Mouse (Mus musculus): ENCODE results near the gene Cdadc1. TPM values are rescaled to one million over a fixed set of nuclear protein-coding genes. Genes with fewer than 3 reads are reported as not detected.

The Cdadc1 gene
- polyA plus RNA-seq, 1 experiment from 2014 or later = 36.8 TPM

DNA sequence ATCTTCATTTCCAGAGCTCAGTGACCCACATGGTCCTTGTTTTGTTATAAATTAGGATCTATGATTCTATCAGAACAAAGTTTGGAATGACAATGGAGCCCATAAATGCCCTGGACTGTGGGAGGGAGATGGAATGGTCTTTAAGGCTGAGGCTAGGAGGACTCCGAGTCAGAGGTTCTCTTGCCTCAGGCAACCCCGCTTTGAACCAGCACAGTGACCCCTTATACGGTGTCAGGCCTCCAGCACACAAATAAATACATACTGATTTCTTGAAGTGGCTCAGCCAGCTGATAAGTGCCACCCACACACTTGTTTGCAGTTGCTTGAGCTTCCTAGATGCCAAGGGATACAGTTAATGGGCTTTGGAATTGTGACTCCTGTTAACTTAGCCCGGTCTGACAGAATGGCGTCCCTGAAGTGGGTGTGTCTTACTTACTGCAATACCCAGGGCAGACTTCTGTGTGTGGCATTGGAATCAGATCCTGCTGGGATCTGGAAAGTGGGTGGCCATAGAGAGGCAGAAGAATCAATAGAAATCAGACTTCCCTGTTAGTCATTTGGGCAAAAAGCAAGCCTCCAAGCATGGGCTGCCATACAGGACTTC, 35.6 kb upstream of the Cdadc1 start:
- Histone ChIP-seq H3K27me3 (replicated peaks; ENCODE audit: control insufficient read depth, insufficient read depth, low read length) (no peaks in the 10 kb centered on the region), H3K9ac (replicated peaks; ENCODE audit: low read depth, low read length) (no peak overlapping the region), H3K27ac (ENCODE audit: low read length) (no peak overlapping the region), H3K4me2 (ENCODE audit: low read length) (no peak overlapping the region), H3K36me3 (ENCODE audit: control insufficient read depth, insufficient read depth) (no peaks in the 10 kb centered on the region), H3K9me3 (ENCODE audit: control insufficient read depth, low read length) (no peaks in the 10 kb centered on the region), H3K4me1 (replicated peaks; ENCODE audit: control insufficient read depth, insufficient read depth, low read length) (peaks cover 5% of the 10 kb centered on the region; the same call in 1 of the 2 replicates), H3K4me3 (replicated peaks; ENCODE audit: low read length) (no peak overlapping the region)
- no peak for ATAC-seq
- 66% methylated on average over 5 of the region's 5 CpGs for WGBS

DNA sequence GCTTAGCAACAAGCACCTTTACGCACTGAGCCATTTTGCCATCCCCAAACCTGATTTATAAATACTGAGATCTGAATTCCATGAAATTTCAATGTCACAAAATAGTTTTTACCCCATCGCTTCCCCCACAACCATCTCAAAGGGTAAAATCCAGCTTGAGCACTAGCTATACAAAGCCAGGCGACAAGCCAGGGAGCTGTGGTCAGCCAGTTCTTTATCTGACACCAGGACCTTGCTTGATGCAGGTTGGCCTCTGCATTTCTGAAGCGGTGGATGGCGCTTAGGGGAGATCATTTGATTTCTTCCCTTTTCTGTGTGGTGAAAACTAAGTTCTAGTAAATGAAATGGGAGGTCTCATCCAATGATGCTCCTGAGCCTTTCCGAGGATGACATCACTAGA, 34.3 kb upstream of the Cdadc1 start:
- no peak for ATAC-seq
- no peak overlapping the region for H3K27ac ChIP-seq (ENCODE audit: low read length)
- no peak overlapping the region for H3K4me3 ChIP-seq (replicated peaks; ENCODE audit: low read length)
- peaks cover 16% of the 10 kb centered on the region for H3K4me1 ChIP-seq (replicated peaks; ENCODE audit: control insufficient read depth, insufficient read depth, low read length)
- no peaks in the 10 kb centered on the region for H3K27me3 ChIP-seq (replicated peaks; ENCODE audit: control insufficient read depth, insufficient read depth, low read length)
- no peaks in the 10 kb centered on the region for H3K36me3 ChIP-seq (ENCODE audit: control insufficient read depth, insufficient read depth)
- 91% methylated on average over 6 of the region's 6 CpGs for WGBS
- no peak overlapping the region for H3K4me2 ChIP-seq (ENCODE audit: low read length)
- H3K9me3 ChIP-seq (ENCODE audit: control insufficient read depth, low read length) = no peaks in the 10 kb centered on the region
- H3K9ac ChIP-seq (replicated peaks; ENCODE audit: low read depth, low read length) = no peak overlapping the region

DNA sequence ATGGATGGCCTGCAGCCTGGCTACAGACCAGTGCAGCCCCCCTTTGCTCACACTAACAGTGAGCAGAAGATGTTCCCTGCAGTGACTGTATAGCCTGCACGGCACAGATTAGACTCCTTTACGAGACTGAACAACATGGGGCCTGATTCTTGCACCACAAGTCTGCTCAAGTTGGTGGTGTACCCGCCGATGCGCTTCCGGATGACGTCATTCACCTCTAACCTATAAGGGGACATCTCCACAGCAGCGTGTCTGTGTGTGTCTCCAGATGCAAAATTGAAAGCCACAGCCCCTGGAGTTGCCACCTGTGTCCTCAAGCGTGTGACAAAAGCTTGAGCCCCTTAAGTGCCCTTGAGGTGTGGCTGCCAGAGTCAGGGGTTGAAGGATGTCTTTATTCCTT, 32.3 kb upstream of the Cdadc1 start:
- Histone ChIP-seq H3K27me3 (replicated peaks; ENCODE audit: control insufficient read depth, insufficient read depth, low read length) (no peaks in the 10 kb centered on the region), H3K4me2 (ENCODE audit: low read length) (no peak overlapping the region), H3K4me1 (replicated peaks; ENCODE audit: control insufficient read depth, insufficient read depth, low read length) (peaks cover 30% of the 10 kb centered on the region), H3K9ac (replicated peaks; ENCODE audit: low read depth, low read length) (no peak overlapping the region), H3K4me3 (replicated peaks; ENCODE audit: low read length) (no peak overlapping the region), H3K36me3 (ENCODE audit: control insufficient read depth, insufficient read depth) (no peaks in the 10 kb centered on the region), H3K27ac (ENCODE audit: low read length) (no peak overlapping the region), H3K9me3 (ENCODE audit: control insufficient read depth, low read length) (no peaks in the 10 kb centered on the region)
- WGBS = 79% methylated on average over 9 of the region's 9 CpGs
- no peak for ATAC-seq

DNA sequence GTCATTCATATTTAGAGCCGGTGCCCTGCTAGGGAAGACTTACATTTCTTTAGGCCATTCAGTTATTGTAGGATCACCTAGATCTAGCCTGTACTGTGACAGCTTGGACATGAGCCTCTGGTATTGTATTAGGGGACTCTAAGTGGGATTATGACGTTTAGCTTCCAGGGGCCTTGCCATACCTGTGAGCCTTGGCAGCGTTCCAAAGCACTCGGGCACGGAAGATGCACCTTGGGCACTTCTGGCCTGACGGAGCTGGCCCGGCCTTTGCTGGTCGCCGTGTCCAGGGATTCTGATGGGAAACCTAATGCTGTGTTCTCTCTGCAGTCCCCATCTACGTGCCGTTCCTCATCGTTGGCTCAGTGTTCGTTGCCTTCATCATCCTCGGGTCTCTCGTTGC, 31.5 kb upstream of the Cdadc1 start:
- Histone ChIP-seq H3K9ac (replicated peaks; ENCODE audit: low read depth, low read length) (no peak overlapping the region), H3K4me1 (replicated peaks; ENCODE audit: control insufficient read depth, insufficient read depth, low read length) (peaks cover 30% of the 10 kb centered on the region), H3K9me3 (ENCODE audit: control insufficient read depth, low read length) (no peaks in the 10 kb centered on the region), H3K27me3 (replicated peaks; ENCODE audit: control insufficient read depth, insufficient read depth, low read length) (no peaks in the 10 kb centered on the region), H3K36me3 (ENCODE audit: control insufficient read depth, insufficient read depth) (no peaks in the 10 kb centered on the region), H3K27ac (ENCODE audit: low read length) (no peak overlapping the region), H3K4me2 (ENCODE audit: low read length) (peak overlapping the region; percentile 12), H3K4me3 (replicated peaks; ENCODE audit: low read length) (0 out of 2 replicates have a peak overlapping the region, but pooled peaks have one; percentile 3)
- ATAC-seq = no peak
- WGBS = 70% methylated on average over 15 of the region's 15 CpGs

DNA sequence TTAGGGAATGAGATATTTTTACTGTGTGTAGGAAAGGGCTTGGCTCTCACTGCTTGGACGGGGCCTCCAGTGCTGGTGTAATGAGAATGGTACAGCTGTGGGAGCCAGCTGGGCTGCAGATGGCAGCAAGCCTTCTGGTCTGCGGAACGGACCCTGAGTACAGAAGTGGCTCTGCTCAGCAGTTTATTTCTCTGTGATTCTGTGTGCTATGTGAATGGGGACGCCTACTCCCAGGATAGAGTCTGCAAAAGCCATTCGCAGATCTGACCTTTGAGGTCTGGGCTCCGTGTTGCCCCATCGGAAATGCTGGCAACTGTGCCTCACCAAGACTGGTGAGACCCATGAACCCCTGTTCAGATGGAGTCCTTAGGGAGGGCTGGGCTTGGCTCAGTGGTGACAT, 30.1 kb upstream of the Cdadc1 start:
- H3K27ac ChIP-seq (ENCODE audit: low read length) = no peak overlapping the region
- peak; percentile 67 for ATAC-seq
- peak overlapping the region; percentile 61 for H3K4me3 ChIP-seq (replicated peaks; ENCODE audit: low read length)
- peak overlapping the region; percentile 73 for H3K4me2 ChIP-seq (ENCODE audit: low read length)
- H3K27me3 ChIP-seq (replicated peaks; ENCODE audit: control insufficient read depth, insufficient read depth, low read length) = no peaks in the 10 kb centered on the region; the same call in 1 of the 2 replicates
- WGBS = 10% methylated on average over 7 of the region's 7 CpGs
- H3K9ac ChIP-seq (replicated peaks; ENCODE audit: low read depth, low read length) = no peak overlapping the region
- no peaks in the 10 kb centered on the region for H3K9me3 ChIP-seq (ENCODE audit: control insufficient read depth, low read length)
- no peaks in the 10 kb centered on the region for H3K36me3 ChIP-seq (ENCODE audit: control insufficient read depth, insufficient read depth)
- peaks cover 30% of the 10 kb centered on the region for H3K4me1 ChIP-seq (replicated peaks; ENCODE audit: control insufficient read depth, insufficient read depth, low read length)

- Histone ChIP-seq H3K36me3 (ENCODE audit: control insufficient read depth, insufficient read depth) (no peaks in the 10 kb centered on the region), H3K27ac (ENCODE audit: low read length) (peak overlapping the region; percentile 70), H3K27me3 (replicated peaks; ENCODE audit: control insufficient read depth, insufficient read depth, low read length) (no peaks in the 10 kb centered on the region; the same call in 1 of the 2 replicates), H3K4me1 (replicated peaks; ENCODE audit: control insufficient read depth, insufficient read depth, low read length) (peaks cover 30% of the 10 kb centered on the region), H3K9ac (replicated peaks; ENCODE audit: low read depth, low read length) (peak overlapping the region; percentile 22; the same call in 1 of the 2 replicates), H3K9me3 (ENCODE audit: control insufficient read depth, low read length) (no peaks in the 10 kb centered on the region), H3K4me3 (replicated peaks; ENCODE audit: low read length) (peak overlapping the region; percentile 61), H3K4me2 (ENCODE audit: low read length) (peak overlapping the region; percentile 73)
- peak; percentile 43 for ATAC-seq
- 3% methylated on average over 9 of the region's 9 CpGs for whole genome bisulfite sequencing
Observed at GRCm38 (mm10) chr14:59627142-59627680, 29.5 kb upstream of the Cdadc1 start.

- peak overlapping the region; percentile 73 for H3K4me2 ChIP-seq (ENCODE audit: low read length)
- H3K27me3 ChIP-seq (replicated peaks; ENCODE audit: control insufficient read depth, insufficient read depth, low read length) = no peaks in the 10 kb centered on the region; the same call in 1 of the 2 replicates
- ATAC-seq = peak; percentile 18; the same call in 1 of the 2 replicates
- peak overlapping the region; percentile 83 for H3K27ac ChIP-seq (ENCODE audit: low read length)
- H3K36me3 ChIP-seq (ENCODE audit: control insufficient read depth, insufficient read depth) = no peaks in the 10 kb centered on the region
- H3K4me3 ChIP-seq (replicated peaks; ENCODE audit: low read length) = peak overlapping the region; percentile 61
- peak overlapping the region; percentile 65 for H3K9ac ChIP-seq (replicated peaks; ENCODE audit: low read depth, low read length)
- H3K4me1 ChIP-seq (replicated peaks; ENCODE audit: control insufficient read depth, insufficient read depth, low read length) = peaks cover 30% of the 10 kb centered on the region
- WGBS = 3% methylated on average over 8 of the region's 8 CpGs
- no peaks in the 10 kb centered on the region for H3K9me3 ChIP-seq (ENCODE audit: control insufficient read depth, low read length)
Observed at GRCm38 (mm10) chr14:59626711-59627110, 29.0 kb upstream of the Cdadc1 start.

GRCm38 (mm10) chr14:59625806-59626364, 28.1 kb upstream of the Cdadc1 start:
- Histone ChIP-seq H3K9ac (replicated peaks; ENCODE audit: low read depth, low read length) (peak overlapping the region; percentile 65), H3K36me3 (ENCODE audit: control insufficient read depth, insufficient read depth) (no peaks in the 10 kb centered on the region), H3K4me2 (ENCODE audit: low read length) (peak overlapping the region; percentile 73), H3K4me1 (replicated peaks; ENCODE audit: control insufficient read depth, insufficient read depth, low read length) (peaks cover 30% of the 10 kb centered on the region), H3K27ac (ENCODE audit: low read length) (peak overlapping the region; percentile 83), H3K27me3 (replicated peaks; ENCODE audit: control insufficient read depth, insufficient read depth, low read length) (no peaks in the 10 kb centered on the region; the same call in 1 of the 2 replicates), H3K9me3 (ENCODE audit: control insufficient read depth, low read length) (no peaks in the 10 kb centered on the region), H3K4me3 (replicated peaks; ENCODE audit: low read length) (peak overlapping the region; percentile 61)
- under 1% methylated on average over 51 of the region's 51 CpGs for WGBS
- peak; percentile 60 for ATAC-seq

GRCm38 (mm10) chr14:59625158-59625805, 27.5 kb upstream of the Cdadc1 start, which contains the start of gene Shisa2:
TSS of gene Shisa2 (plus strand) at chr14:59625308.
- Histone ChIP-seq H3K27ac (ENCODE audit: low read length) (peak within 1 kb of the TSS; percentile 83), H3K9ac (replicated peaks; ENCODE audit: low read depth, low read length) (peak within 1 kb of the TSS; percentile 65), H3K27me3 (replicated peaks; ENCODE audit: control insufficient read depth, insufficient read depth, low read length) (no peaks in the 10 kb centered on the region; the same call in 1 of the 2 replicates), H3K4me3 (replicated peaks; ENCODE audit: low read length) (peak within 1 kb of the TSS; percentile 61), H3K4me2 (ENCODE audit: low read length) (peak within 1 kb of the TSS; percentile 73), H3K4me1 (replicated peaks; ENCODE audit: control insufficient read depth, insufficient read depth, low read length) (peaks cover 30% of the 10 kb centered on the region), H3K36me3 (ENCODE audit: control insufficient read depth, insufficient read depth) (no peaks in the 10 kb centered on the region), H3K9me3 (ENCODE audit: control insufficient read depth, low read length) (no peaks in the 10 kb centered on the region)
- ATAC-seq = peak; percentile 80
- under 1% methylated on average over 56 of the region's 65 CpGs for WGBS
